Mouse (Mus musculus): ENCODE results near the gene Scube2. TPM values are rescaled to one million over a fixed set of nuclear protein-coding genes. Genes with fewer than 3 reads are reported as not detected.
A peak's percentile ranks its signal among the peaks of the same experiment; 100 is the strongest.

The Scube2 gene
- polyA plus RNA-seq, 1 experiment = 0.28 TPM

DNA sequence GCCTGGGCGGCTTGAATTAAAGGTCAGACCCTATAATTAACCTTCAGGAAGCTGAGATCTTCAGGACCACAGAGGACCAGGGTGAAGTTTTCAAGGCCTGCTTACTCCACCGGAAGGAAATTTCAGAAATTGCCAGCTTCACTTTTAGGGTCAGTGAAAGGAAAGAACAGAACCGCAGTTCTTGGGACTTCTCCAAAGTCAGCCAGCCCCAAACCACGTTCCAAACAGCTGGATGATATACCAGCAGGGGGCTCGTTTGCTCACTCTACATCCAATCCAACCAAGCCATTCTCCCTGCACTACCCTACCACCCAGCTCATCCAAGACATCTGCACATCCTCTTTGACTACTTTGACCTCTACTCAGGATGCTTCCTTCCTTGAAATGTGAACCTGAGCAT lies 23.8 kb upstream of the Scube2 start:
- peak; percentile 20 for DNase-seq
- H3K27me3 ChIP-seq (replicated peaks; ENCODE audit: control insufficient read depth, insufficient read depth, low read length) = no peaks in the 10 kb centered on the region
- no peak overlapping the region for H3K4me3 ChIP-seq (ENCODE audit: insufficient read depth, low read depth, low read length)
- no peaks in the 10 kb centered on the region for H3K4me1 ChIP-seq (ENCODE audit: control insufficient read depth, insufficient read depth, low read length)
- WGBS = 59% methylated on average over 5 of the region's 5 CpGs
- no peaks in the 10 kb centered on the region; the same call in 1 of the 2 replicates for H3K36me3 ChIP-seq (ENCODE audit: control insufficient read depth, insufficient read depth, low read length)
- TF ChIP-seq POLR2A (IDR thresholded peaks at IDR 0.05; ENCODE audit: low read depth, low read length) = no peak
- no peak for TF ChIP-seq CTCF (conservative IDR thresholded peaks at IDR 0.05; ENCODE audit: insufficient read depth, insufficient read length, low read depth, low read length)
- H3K27ac ChIP-seq (ENCODE audit: insufficient read depth, low read depth, low read length) = no peak overlapping the region

DNA sequence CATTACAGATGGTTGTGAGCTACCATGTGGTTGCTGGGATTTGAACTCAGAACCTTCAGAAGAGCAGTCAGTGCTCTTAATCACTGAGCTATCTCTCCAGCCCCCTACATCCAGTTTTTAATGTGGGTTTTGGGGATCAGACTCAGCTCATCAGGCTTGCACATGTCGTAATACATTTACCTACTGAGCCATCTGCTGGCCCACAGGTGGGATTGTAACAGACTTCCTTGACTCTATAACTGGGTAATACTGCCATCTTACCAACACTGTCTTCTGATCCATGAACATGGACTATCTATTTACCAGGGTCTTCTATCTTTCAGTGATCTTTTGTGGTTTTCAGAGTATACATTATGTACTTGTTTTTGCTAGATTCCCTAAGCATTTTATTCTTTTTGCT lies 20.8 kb upstream of the Scube2 start:
- H3K27ac ChIP-seq (ENCODE audit: insufficient read depth, low read depth, low read length) = no peak overlapping the region
- no peak overlapping the region for H3K4me3 ChIP-seq (ENCODE audit: insufficient read depth, low read depth, low read length)
- no peaks in the 10 kb centered on the region for H3K27me3 ChIP-seq (replicated peaks; ENCODE audit: control insufficient read depth, insufficient read depth, low read length)
- H3K4me1 ChIP-seq (ENCODE audit: control insufficient read depth, insufficient read depth, low read length) = no peaks in the 10 kb centered on the region
- WGBS = 93% methylated on average over 1 of the region's 1 CpGs
- DNase-seq = no peak
- H3K36me3 ChIP-seq (ENCODE audit: control insufficient read depth, insufficient read depth, low read length) = no peaks in the 10 kb centered on the region; the same call in 1 of the 2 replicates
- TF ChIP-seq CTCF (conservative IDR thresholded peaks at IDR 0.05; ENCODE audit: insufficient read depth, insufficient read length, low read depth, low read length) (no peak), POLR2A (IDR thresholded peaks at IDR 0.05; ENCODE audit: low read depth, low read length) (no peak)

GRCm38 (mm10) chr7:109882574-109882973 lies 17.1 kb upstream of the Scube2 start:
- WGBS = 89% methylated on average over 2 of the region's 2 CpGs
- H3K27me3 ChIP-seq (replicated peaks; ENCODE audit: control insufficient read depth, insufficient read depth, low read length) = no peaks in the 10 kb centered on the region
- no peak for DNase-seq

GRCm38 (mm10) chr7:109881561-109882099 lies 16.2 kb upstream of the Scube2 start:
- H3K27me3 ChIP-seq (replicated peaks; ENCODE audit: control insufficient read depth, insufficient read depth, low read length) = no peaks in the 10 kb centered on the region
- no peak overlapping the region for H3K4me3 ChIP-seq (ENCODE audit: insufficient read depth, low read depth, low read length)
- no peaks in the 10 kb centered on the region for H3K4me1 ChIP-seq (ENCODE audit: control insufficient read depth, insufficient read depth, low read length)
- 62% methylated on average over 2 of the region's 2 CpGs for WGBS
- TF ChIP-seq CTCF (conservative IDR thresholded peaks at IDR 0.05; ENCODE audit: insufficient read depth, insufficient read length, low read depth, low read length) (no peak), POLR2A (IDR thresholded peaks at IDR 0.05; ENCODE audit: low read depth, low read length) (no peak)
- H3K27ac ChIP-seq (ENCODE audit: insufficient read depth, low read depth, low read length) = no peak overlapping the region
- H3K36me3 ChIP-seq (ENCODE audit: control insufficient read depth, insufficient read depth, low read length) = no peaks in the 10 kb centered on the region
- no peak for DNase-seq

More at GRCm38 (mm10) chr7:109882574-109882973, 17.1 kb upstream of the Scube2 start:
- Histone ChIP-seq H3K27ac (ENCODE audit: insufficient read depth, low read depth, low read length) (no peak overlapping the region), H3K4me1 (ENCODE audit: control insufficient read depth, insufficient read depth, low read length) (no peaks in the 10 kb centered on the region), H3K36me3 (ENCODE audit: control insufficient read depth, insufficient read depth, low read length) (no peaks in the 10 kb centered on the region), H3K4me3 (ENCODE audit: insufficient read depth, low read depth, low read length) (no peak overlapping the region)
- TF ChIP-seq POLR2A (IDR thresholded peaks at IDR 0.05; ENCODE audit: low read depth, low read length) = no peak

- Histone ChIP-seq H3K4me3 (ENCODE audit: insufficient read depth, low read depth, low read length) (no peak overlapping the region), H3K36me3 (ENCODE audit: control insufficient read depth, insufficient read depth, low read length) (no peaks in the 10 kb centered on the region), H3K4me1 (ENCODE audit: control insufficient read depth, insufficient read depth, low read length) (no peaks in the 10 kb centered on the region), H3K27me3 (replicated peaks; ENCODE audit: control insufficient read depth, insufficient read depth, low read length) (no peaks in the 10 kb centered on the region), H3K27ac (ENCODE audit: insufficient read depth, low read depth, low read length) (no peak overlapping the region)
- WGBS = 52% methylated on average over 12 of the region's 12 CpGs
- TF ChIP-seq POLR2A (IDR thresholded peaks at IDR 0.05; ENCODE audit: low read depth, low read length) = no peak
- TF ChIP-seq CTCF (conservative IDR thresholded peaks at IDR 0.05; ENCODE audit: insufficient read depth, insufficient read length, low read depth, low read length) = no peak
- no peak for DNase-seq
These were observed 13.7 kb upstream of the Scube2 start for GRCm38 (mm10) chr7:109879158-109879557.

- TF ChIP-seq CTCF (conservative IDR thresholded peaks at IDR 0.05; ENCODE audit: insufficient read depth, insufficient read length, low read depth, low read length) (0 out of 2 replicates have a peak, but pooled peaks have one; percentile 3), POLR2A (IDR thresholded peaks at IDR 0.05; ENCODE audit: low read depth, low read length) (no peak)
These were observed 10.6 kb upstream of the Scube2 start for GRCm38 (mm10) chr7:109876085-109876484.

GRCm38 (mm10) chr7:109875598-109875997 lies 10.1 kb upstream of the Scube2 start:
- Histone ChIP-seq H3K4me3 (ENCODE audit: insufficient read depth, low read depth, low read length) (no peak overlapping the region), H3K27ac (ENCODE audit: insufficient read depth, low read depth, low read length) (no peak overlapping the region), H3K4me1 (ENCODE audit: control insufficient read depth, insufficient read depth, low read length) (no peaks in the 10 kb centered on the region), H3K36me3 (ENCODE audit: control insufficient read depth, insufficient read depth, low read length) (no peaks in the 10 kb centered on the region), H3K27me3 (replicated peaks; ENCODE audit: control insufficient read depth, insufficient read depth, low read length) (no peaks in the 10 kb centered on the region)
- 68% methylated on average over 3 of the region's 3 CpGs for WGBS
- TF ChIP-seq CTCF (conservative IDR thresholded peaks at IDR 0.05; ENCODE audit: insufficient read depth, insufficient read length, low read depth, low read length) = no peak
- no peak for TF ChIP-seq POLR2A (IDR thresholded peaks at IDR 0.05; ENCODE audit: low read depth, low read length)
- DNase-seq = no peak

More at GRCm38 (mm10) chr7:109876085-109876484, 10.6 kb upstream of the Scube2 start:
- Histone ChIP-seq H3K4me1 (ENCODE audit: control insufficient read depth, insufficient read depth, low read length) (no peaks in the 10 kb centered on the region), H3K27me3 (replicated peaks; ENCODE audit: control insufficient read depth, insufficient read depth, low read length) (no peaks in the 10 kb centered on the region), H3K27ac (ENCODE audit: insufficient read depth, low read depth, low read length) (no peak overlapping the region), H3K36me3 (ENCODE audit: control insufficient read depth, insufficient read depth, low read length) (no peaks in the 10 kb centered on the region), H3K4me3 (ENCODE audit: insufficient read depth, low read depth, low read length) (no peak overlapping the region)
- no peak for DNase-seq
- WGBS = 66% methylated on average over 8 of the region's 8 CpGs

All from kidney, adult 2 months (tissue).